Mouse (Mus musculus): ENCODE data around the gene Mapk1.
A peak's percentile ranks its signal among the peaks of the same experiment; 100 is the strongest.

Mapk1 gene

GRCm38 (mm10) chr16:17086669-17087193, 103.5 kb downstream of the Mapk1 start:
- DNase-seq = no peak

GRCm38 (mm10) chr16:17088346-17088745, 105.2 kb downstream of the Mapk1 start:
- no peak for DNase-seq

GRCm38 (mm10) chr16:17096938-17097337, 113.8 kb downstream of the Mapk1 start:
- DNase-seq = peak; percentile 22

Data from kidney, adult 9 months (tissue).